Mouse (Mus musculus): Measurements from ENCODE around the gene Cd5.

Cd5 gene

GRCm38 (mm10) chr19:10757526-10757925 is 18.7 kb upstream of the Cd5 start:
- no peak for DNase-seq

- DNase-seq: no peak
These were observed 18.3 kb upstream of the Cd5 start for GRCm38 (mm10) chr19:10757125-10757524.

DNA sequence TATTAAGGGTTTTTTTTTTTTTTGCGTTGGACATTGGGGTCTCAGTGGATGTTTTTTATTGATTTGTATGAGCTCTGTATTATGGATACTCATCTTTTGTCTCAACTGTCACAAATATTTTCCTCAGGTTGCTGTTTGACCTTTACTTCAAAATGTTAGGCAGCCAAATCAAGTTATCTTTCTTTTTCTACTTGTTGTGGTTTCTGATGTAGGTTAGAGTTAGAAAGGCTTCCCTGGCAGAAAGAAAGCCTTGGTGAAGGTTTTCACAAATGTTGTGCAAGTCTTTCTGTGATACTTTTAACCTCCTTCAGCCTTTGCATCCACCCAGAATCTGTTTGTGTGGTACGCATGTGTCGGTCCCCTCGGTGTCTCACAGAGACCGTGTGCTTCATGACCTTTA is 13.8 kb upstream of the Cd5 start:
- DNase-seq: no peak

DNA sequence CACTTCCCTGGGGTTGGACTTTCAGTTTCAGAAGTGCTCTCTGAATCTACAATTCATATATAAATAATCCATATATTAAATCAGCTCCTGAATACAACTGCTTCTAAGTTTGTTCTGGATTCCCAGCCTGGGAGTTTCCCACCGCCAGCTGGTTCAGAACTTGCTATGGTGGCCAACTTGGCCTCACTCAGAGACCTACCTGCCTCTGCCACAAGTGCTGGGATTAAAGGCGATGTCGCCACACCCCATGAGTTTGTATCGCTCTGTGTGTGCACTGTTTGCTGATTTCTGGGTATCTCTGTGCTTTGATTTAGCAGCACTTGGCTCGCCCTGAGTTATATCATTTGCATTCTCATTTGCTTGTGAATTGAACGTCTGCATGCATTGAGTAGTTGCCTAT is 13.3 kb upstream of the Cd5 start:
- DNase-seq: no peak

DNA sequence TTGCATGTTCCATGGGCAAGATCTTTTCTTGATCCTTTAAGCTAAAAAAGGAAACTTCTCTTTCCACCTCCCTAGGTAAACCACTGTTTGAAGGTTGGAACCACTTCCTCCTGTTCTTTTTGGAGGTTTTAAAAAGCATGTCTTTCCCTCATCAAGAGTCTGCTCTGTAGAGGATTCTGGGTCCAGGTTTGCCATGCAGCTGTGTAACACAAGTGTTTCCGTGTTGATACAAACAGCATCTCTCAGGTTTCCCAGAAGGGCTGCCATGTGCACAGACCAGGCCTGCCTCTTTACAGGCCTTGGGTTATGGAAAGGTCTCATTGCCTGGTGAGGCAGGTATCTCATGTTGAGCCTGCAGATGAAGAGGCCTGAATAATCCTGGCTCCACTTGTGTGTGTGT is 12.8 kb upstream of the Cd5 start:
- DNase-seq: no peak

DNA sequence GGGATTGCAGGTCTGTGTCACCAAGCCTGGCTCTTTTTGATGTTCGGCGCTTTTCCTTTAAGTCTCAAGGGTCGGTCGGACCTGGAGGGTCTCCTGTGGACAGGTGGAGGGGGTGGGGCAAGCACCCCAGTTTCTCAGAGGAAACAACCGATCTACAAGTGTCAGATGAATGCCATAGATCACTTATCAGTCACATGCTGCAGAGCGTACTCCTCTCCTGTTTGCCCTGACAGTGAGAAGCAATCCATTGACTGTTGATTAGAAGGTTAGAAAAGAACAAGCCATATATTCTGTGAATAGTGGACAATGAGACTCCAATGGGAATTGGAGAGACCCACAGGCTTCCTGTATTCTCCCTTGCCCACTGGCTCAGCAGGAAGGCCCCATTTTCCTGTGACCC is 11.4 kb upstream of the Cd5 start:
- DNase-seq: no peak

GRCm38 (mm10) chr19:10749295-10749694 is 10.5 kb upstream of the Cd5 start:
- DNase-seq: no peak

GRCm38 (mm10) chr19:10748401-10749102 is 9.8 kb upstream of the Cd5 start:
- no peak for DNase-seq

- DNase-seq: no peak
These were observed 8.9 kb upstream of the Cd5 start for GRCm38 (mm10) chr19:10747718-10748117.

GRCm38 (mm10) chr19:10747182-10747581 is 8.4 kb upstream of the Cd5 start:
- no peak for DNase-seq

- DNase-seq: no peak
These were observed 3.8 kb upstream of the Cd5 start for GRCm38 (mm10) chr19:10742565-10742964.

DNA sequence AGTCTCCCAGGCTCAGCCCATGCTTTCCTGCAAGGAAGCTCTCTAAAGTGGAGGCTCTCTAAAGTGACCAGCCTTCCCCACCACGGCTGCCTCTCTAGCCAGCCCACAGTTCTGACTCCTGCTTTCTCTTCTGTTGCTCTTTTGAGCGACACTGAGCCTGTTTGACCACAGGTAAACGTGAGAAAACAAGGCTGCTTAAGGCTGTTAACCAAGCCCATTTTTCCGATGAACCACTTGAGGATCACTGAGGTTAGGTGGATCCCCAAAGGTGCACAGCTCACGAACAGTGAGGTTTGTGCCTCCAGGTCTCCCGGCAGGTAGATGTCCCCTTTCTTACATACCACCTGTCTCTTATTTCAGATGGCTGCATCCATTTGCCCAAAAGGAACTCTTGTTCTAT is 3.3 kb upstream of the Cd5 start:
- DNase-seq: no peak

DNA sequence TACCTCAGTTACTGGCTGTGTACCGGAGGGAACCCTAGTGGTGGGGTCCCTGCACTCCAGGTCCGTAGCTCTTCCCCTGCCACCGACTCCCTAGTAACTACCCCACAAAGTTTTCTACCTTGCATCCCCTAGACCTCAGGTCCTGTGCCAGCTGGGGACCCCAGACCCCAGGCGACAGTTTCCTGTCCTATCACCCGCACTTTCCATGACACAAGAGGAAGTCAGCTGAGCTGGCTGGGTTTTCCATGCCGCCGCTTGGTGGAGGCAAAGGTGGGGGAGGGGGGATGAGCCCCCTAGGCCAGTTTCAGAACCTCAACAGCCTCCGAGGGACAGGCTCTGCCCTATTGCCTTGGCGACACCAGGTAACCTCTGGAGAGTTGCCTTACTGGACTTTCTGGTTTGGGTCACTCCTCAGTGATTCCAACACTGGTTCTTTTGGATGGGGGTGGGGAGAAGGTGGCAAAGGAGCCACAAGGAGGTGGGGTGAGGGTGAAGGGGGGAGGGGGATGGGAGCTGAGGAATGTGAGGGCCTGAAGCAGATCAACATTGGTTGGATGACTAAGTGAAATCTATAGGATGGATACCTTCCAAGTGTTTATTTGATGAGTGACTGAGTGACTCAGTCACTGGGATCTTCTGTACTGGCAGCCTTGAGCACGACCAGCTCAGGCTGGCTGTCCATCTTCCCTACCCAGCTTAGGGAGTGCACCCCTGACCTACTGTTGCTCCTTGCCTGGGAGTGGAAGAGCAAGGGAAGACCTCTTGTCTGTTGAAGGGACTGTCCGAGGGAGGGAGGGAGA is 2.0 kb upstream of the Cd5 start:
- peak; percentile 30 for DNase-seq

GRCm38 (mm10) chr19:10739916-10740315 is 1.1 kb upstream of the Cd5 start:
- DNase-seq: no peak

DNA sequence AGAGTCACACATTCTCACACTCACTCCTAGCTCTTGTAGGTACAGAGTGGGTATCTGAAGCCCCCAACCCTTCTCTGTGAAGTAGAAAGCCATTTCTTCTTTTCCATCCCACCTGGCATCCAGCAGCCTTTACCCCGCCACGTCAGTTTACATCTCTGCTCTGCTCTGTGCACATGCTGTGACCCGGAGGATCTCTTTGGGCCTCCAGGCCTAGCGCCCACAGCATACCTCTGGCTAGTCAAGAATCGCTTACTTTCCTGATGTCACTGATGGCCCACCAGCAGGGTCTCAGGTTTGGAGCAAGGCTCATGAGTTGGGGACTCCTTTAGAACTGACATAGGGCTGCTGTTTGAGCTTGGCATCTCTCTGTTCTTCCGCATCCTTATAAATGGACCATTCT is 764 bp downstream of the Cd5 start:
- no peak for DNase-seq

DNA sequence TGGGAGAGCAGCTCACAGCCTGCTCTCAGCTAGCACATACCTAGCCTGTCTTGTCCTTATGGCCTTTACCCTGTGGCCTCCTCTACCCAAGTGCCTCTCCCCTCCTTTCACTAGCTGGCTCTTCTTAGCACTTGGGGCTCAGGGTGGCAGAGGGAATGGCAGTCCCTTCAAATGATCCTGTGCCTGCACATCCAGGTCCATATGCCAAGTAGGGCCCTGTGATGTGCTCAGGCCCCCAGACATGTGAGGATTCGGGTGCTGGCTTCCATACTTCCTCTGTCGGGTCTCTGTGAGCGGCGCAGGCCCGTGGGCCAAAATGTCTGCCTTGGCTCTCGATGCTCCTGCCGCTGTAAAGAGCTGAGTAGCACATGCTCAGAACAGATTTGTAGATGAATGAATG is 2.9 kb downstream of the Cd5 start:
- DNase-seq: no peak

DNA sequence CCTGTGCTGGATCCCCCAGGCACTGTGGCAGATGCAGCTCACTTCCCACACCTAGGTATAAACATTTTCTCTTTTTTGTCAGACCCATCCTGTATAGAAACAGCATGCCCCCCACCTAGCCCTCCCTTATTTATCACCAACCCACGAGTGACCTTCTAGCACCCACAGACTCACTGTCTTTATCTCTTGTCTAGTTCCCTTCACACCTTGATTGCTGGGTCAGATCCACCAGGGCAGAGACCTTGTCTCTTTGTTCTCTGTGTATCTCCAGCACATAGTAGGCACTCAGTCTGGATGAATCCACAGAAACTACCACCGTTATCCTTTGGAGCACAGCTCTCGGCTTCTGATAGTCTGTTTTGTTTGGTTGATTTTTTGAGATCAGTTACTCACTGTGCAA is 3.7 kb downstream of the Cd5 start:
- DNase-seq: no peak

GRCm38 (mm10) chr19:10734554-10734953 is 4.2 kb downstream of the Cd5 start:
- DNase-seq: no peak

GRCm38 (mm10) chr19:10733501-10734127 is 5.2 kb downstream of the Cd5 start:
- DNase-seq: peak; percentile 41

DNA sequence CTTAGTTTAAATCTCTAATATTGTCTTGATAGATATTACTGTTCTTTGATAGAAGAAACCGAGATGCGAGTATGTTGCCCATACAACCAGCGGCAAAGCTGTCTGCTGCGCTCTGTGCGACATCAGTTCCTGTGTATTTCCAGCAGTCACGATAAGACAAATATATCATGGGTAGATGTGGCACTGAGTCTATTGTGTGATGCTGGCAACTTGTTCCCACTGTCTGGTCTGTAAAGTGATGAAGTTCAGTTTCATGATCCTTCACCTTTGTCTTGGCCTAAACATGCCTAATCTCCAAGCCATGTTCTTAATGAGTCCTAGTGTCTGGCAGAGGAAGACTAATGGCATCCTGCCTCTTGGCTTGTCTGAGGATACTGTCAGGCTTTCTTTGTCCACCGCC is 6.1 kb downstream of the Cd5 start:
- no peak for DNase-seq

DNA sequence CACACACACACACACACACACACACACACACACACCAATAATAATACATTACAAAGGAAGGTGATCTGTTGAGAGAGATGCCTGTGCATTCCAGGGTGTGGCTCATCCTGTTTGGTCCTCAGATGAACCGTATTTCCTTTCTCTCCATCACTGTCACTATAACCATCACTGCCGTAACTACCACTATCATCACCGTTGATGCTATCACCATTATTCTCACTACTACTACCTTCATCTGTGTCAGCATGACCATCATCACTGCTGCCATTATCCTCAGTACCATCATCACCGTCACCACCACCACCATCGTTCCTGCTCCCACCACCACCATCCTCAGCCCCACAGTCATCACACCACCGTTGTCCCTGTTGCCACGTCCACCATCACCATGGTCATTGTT is 6.8 kb downstream of the Cd5 start:
- no peak for DNase-seq

DNA sequence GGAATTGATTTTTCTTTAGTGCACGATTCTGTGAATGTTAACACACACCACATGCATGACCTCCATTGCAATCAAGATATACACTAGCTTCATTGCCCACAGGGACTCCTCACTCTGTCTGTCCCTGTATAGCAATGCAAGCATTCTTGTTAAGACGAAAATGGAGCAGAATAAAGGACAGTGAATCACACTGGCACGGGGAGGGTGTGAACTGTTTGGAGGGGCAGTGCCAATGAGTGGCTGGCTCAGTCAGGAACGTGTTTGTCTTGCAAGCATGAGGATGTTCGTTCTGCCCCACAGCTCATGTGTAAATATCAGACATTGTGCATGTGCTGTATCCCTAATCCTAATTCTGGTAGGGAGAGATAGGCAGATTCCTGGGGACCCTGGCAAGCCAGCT is 8.3 kb downstream of the Cd5 start:
- DNase-seq: no peak

DNA sequence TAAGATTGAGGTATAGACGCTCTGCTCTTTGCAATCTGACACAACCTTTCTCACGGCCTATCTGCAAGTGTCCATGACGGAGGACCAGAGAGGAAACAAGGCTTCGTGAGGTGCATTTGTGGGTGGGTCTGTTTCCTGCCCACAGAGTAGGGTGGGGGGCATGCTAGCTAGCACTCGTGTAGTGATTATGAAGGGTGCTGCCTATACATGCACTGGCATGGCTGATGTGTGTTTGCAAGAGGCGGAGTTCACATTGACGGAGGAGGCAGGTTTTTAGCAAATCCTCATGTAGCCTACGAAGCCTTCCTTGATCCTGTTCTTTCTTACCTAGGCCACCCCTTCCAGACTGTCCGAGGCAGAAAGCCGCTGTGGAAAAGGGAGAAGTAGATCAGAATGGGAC is 8.9 kb downstream of the Cd5 start:
- DNase-seq: no peak

Measured in layer of hippocampus, adult 9-11 months (tissue).